Mouse (Mus musculus) liver, embryonic 11.5 days (tissue): ENCODE results near the gene Kif5c. TPM values are rescaled to one million over a fixed set of nuclear protein-coding genes. Genes with fewer than 3 reads are reported as not detected.

Experiments used
- ATAC-seq: fragments of 200-750 bp; cut with Nextera tagmentation; replicated peaks from 2 replicates; pipeline ENCODE4 v1.8.0; 2017; ENCODE audit warnings: moderate number of reproducible peaks, mild to moderate bottlenecking, moderate TSS enrichment, moderate library complexity; ENCODE audit not compliant: low FRiP score
- DNase-seq: peaks from one replicate; pipeline ENCODE4 v3.0.0-alpha.2; 2017; ENCODE audit warnings: low spot score
- H3K27ac ChIP-seq: fragments of 300-500 bp; sonication (generic); 2 replicates; pipeline ENCODE4 v1.5.1; 2014; ENCODE audit warnings: mild to moderate bottlenecking, low read depth, low read length, control low read depth
- H3K27me3 ChIP-seq: fragments of 300-500 bp; sonication (generic); replicated peaks from 2 replicates; pipeline ENCODE4 v1.6.1; 2014; ENCODE audit warnings: low read length, mixed read lengths; ENCODE audit not compliant: control insufficient read depth, insufficient read depth
- H3K36me3 ChIP-seq: fragments of 300-500 bp; sonication (generic); 2 replicates; pipeline ENCODE4 v1.6.1; 2014; ENCODE audit warnings: mild to moderate bottlenecking, low read length, moderate library complexity, mixed read lengths; ENCODE audit not compliant: control insufficient read depth, insufficient read depth
- H3K4me1 ChIP-seq: fragments of 300-500 bp; sonication (generic); replicated peaks from 2 replicates; pipeline ENCODE4 v1.6.1; 2014; ENCODE audit warnings: low read length, mixed read lengths; ENCODE audit not compliant: control insufficient read depth, insufficient read depth
- H3K4me2 ChIP-seq: fragments of 300-500 bp; sonication (generic); 2 replicates; pipeline ENCODE4 v1.6.1; 2014; ENCODE audit warnings: mild to moderate bottlenecking, control low read depth, moderate library complexity
- H3K4me3 ChIP-seq: fragments of 300-500 bp; sonication (generic); 2 replicates; pipeline ENCODE4 v1.5.1; 2014; ENCODE audit warnings: low read depth, low read length, control low read depth
- H3K9ac ChIP-seq: fragments of 300-500 bp; sonication (generic); 2 replicates; pipeline ENCODE4 v1.6.1; 2014; ENCODE audit warnings: low read depth, low read length, control low read depth
- H3K9me3 ChIP-seq: fragments of 300-500 bp; sonication (generic); 2 replicates; pipeline ENCODE4 v1.6.1; 2016; ENCODE audit warnings: low read length, inconsistent platforms, mixed read lengths; ENCODE audit not compliant: control insufficient read depth
- WGBS: fragments of 180-500 bp; shearing (Covaris S2); extraction: QIAGEN DNeasy Blood & Tissue Kit; methylation state at CpG from one replicate; pipeline ENCODE4 v1.1.7; 2014; 5-methylcytosine and 5-hydroxymethylcytosine counted together
- polyA plus RNA-seq: library from polyadenylated mRNA; unstranded; fragments of >200 nt; fragmentation: Nextera tagmentation; extraction: Ambion mirVana; gene quantifications from 2 replicates; pipeline ENCODE4 v1.2.1, GENCODE M21; 2014

The Kif5c gene
- polyA plus RNA-seq, 1 experiment from 2014 or later: 0.78 TPM

DNA sequence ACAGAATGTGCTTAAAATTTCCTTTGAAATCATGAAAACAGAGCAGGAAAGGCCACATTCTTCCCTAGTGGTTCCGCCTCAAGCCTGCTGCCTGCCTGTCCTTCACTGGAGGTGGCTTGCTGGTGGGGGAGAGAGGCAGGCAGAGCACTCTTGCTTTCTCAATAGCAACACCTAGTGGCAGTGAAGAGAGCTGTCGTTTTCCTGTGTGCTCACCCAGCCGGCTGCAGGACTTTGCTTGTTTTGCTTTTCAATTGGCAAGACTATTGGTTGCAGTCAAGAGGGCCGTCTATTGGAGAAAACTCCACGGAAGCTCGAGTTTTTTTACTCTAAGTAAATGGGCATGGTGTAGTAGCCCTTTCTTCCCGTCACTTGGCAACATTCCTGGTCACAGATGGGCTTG is 108.1 kb downstream of the Kif5c start:
- no peaks in the 10 kb centered on the region for H3K27me3 ChIP-seq
- H3K36me3 ChIP-seq: no peaks in the 10 kb centered on the region
- ATAC-seq (no peak; the same call in 1 of the 2 replicates), DNase-seq (no peak)
- H3K4me1 ChIP-seq: peaks cover 14% of the 10 kb centered on the region
- no peaks in the 10 kb centered on the region for H3K9me3 ChIP-seq
- H3K4me3 ChIP-seq: no peak overlapping the region
- no peak overlapping the region for H3K4me2 ChIP-seq
- H3K27ac ChIP-seq: no peak overlapping the region
- H3K9ac ChIP-seq: no peak overlapping the region
- 22% methylated on average over 7 of the region's 7 CpGs for WGBS

GRCm38 (mm10) chr2:49727686-49728085 is 108.6 kb downstream of the Kif5c start:
- H3K36me3 ChIP-seq: no peaks in the 10 kb centered on the region
- no peaks in the 10 kb centered on the region for H3K9me3 ChIP-seq
- peaks cover 14% of the 10 kb centered on the region for H3K4me1 ChIP-seq
- H3K4me2 ChIP-seq: no peak overlapping the region
- DNase-seq (no peak), ATAC-seq (no peak)
- H3K27ac ChIP-seq: no peak overlapping the region
- H3K27me3 ChIP-seq: no peaks in the 10 kb centered on the region
- H3K9ac ChIP-seq: no peak overlapping the region
- H3K4me3 ChIP-seq: no peak overlapping the region
- WGBS: 76% methylated on average over 4 of the region's 4 CpGs

DNA sequence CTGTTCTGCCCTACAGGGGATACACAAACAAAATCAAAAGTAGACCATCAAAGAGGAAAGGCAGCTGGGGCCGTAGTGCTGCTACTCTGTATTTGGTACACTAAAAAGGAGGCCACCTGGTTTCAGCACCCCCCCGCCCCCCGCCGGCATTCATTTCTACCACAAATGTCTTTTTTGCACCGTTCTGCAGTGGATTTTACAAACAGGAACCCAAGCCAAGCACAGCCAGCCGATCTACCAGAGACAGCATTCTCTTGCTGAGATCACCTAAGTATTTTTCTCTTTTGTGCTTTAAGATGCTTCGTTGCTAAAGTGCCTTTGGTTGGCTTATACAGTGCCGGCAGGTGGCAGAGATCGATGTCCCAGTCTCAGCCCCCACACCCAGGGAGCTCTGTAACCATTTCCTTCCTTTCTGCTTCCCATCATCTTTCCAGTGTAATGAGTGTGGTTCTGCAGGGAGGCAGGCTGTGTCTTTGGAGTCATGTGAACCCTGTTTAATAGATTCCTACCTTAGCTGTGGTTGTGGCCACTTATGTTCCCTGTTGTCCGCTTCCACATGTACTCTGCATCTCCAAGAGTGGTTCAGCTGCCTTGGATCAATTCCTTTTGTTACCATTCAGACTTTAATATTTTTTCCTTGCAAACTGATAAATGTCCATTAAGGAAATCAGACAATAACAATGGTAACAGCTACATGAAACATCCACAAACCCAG is 110.0 kb downstream of the Kif5c start:
- DNase-seq (no peak), ATAC-seq (no peak)
- Histone ChIP-seq H3K4me1 (peaks cover 15% of the 10 kb centered on the region), H3K27ac (no peak overlapping the region), H3K4me2 (no peak overlapping the region; the same call in 1 of the 2 replicates), H3K9ac (no peak overlapping the region), H3K4me3 (no peak overlapping the region), H3K9me3 (no peaks in the 10 kb centered on the region), H3K27me3 (no peaks in the 10 kb centered on the region), H3K36me3 (no peaks in the 10 kb centered on the region)
- WGBS: 85% methylated on average over 10 of the region's 10 CpGs

DNA sequence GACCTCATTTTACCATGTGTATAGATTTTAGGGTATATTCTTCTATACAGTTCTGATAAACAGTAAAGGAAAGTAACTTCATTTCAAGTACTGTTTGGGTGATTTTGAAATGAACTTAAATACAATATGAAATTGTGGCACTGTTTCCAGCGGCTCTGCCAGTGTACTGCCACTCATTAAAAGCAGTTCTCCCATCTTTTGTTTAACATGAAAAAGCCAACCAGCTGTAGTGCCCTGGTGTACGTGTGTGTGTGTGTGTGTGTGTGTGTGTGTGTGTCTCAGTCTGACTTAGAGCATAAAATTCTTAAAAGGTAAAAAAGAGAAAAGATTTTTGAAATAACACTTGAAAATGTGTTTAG is 110.5 kb downstream of the Kif5c start:
- H3K4me2 ChIP-seq: peak overlapping the region; percentile 62
- ATAC-seq (no peak), DNase-seq (no peak)
- peaks cover 16% of the 10 kb centered on the region for H3K4me1 ChIP-seq
- peak overlapping the region; percentile 43; the same call in 1 of the 2 replicates for H3K9ac ChIP-seq
- H3K4me3 ChIP-seq: peak overlapping the region; percentile 31; the same call in 1 of the 2 replicates
- H3K27ac ChIP-seq: peak overlapping the region; percentile 70
- WGBS: 72% methylated on average over 2 of the region's 2 CpGs
- H3K36me3 ChIP-seq: no peaks in the 10 kb centered on the region
- H3K9me3 ChIP-seq: no peaks in the 10 kb centered on the region
- H3K27me3 ChIP-seq: no peaks in the 10 kb centered on the region

DNA sequence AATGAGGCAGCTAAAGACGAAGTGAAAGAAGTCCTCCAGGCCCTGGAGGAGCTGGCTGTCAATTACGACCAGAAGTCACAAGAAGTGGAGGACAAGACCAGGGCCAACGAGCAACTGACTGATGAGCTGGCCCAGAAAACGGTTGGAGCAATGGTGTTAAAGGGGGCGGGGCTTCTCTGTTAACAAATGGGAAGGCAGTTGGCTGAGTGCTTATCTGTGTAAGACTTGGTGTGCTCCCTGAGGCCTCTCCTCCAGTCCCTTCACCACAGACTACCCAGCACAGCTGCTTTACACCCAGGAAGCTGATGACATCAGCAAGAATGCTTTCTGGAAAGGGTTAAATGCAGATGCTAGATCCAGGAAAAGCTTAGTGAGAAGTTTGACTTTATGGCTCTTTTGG is 111.1 kb downstream of the Kif5c start:
- Histone ChIP-seq H3K27ac (peak overlapping the region; percentile 70), H3K4me3 (peak overlapping the region; percentile 31; the same call in 1 of the 2 replicates), H3K9me3 (no peaks in the 10 kb centered on the region), H3K36me3 (no peaks in the 10 kb centered on the region), H3K4me1 (peaks cover 16% of the 10 kb centered on the region), H3K4me2 (peak overlapping the region; percentile 62), H3K9ac (0 out of 2 replicates have a peak overlapping the region, but pooled peaks have one; percentile 43), H3K27me3 (no peaks in the 10 kb centered on the region)
- peak; percentile 47 for DNase-seq
- 9% methylated on average over 5 of the region's 5 CpGs for WGBS
- peak; percentile 98 for ATAC-seq

DNA sequence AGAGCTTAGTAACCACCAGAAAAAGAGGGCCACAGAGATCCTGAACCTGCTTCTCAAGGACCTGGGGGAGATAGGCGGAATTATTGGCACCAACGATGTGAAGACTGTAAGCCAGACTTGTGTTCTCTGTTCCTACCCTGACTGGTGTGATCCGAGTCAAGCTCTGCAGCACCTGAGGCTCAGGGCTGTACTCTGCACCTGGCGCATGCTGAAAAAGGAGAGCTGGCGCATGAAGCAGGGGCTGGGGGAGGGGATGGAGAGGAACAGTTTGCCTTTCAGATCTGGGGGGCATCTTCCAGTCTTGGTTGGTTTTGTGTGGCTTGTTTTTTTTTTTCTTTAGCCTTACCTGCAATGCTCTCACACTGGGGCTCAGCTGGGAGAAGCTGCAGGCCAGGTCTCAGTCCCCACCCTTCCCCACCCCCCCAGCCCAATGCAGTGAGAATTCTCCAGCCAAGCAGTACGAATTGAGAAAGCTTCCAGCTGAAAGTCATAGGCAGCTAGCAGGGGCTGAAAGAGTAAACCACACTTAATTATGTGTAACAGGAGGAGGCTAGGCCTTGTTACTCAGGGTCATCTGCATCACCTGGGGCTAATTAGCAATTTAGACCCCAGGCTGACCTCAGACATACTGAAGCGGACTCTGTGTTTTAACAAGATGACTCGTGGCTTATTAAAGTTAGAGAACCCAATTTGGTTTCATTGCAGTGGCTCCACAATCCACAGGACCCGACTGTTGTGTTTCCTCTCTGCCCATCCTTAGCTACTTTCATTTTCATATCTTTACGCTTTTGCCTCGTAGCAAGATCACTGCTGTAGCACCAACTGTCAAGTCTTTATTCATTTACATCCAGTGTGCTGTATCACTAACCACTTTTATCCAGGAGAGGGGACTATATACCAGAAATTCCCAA is 113.9 kb downstream of the Kif5c start:
- Histone ChIP-seq H3K4me1 (peaks cover 16% of the 10 kb centered on the region), H3K36me3 (no peaks in the 10 kb centered on the region), H3K27me3 (no peaks in the 10 kb centered on the region), H3K4me3 (no peak overlapping the region), H3K9ac (no peak overlapping the region), H3K9me3 (no peaks in the 10 kb centered on the region), H3K27ac (no peak overlapping the region), H3K4me2 (no peak overlapping the region)
- WGBS: 62% methylated on average over 11 of the region's 11 CpGs
- ATAC-seq: no peak
- no peak for DNase-seq

DNA sequence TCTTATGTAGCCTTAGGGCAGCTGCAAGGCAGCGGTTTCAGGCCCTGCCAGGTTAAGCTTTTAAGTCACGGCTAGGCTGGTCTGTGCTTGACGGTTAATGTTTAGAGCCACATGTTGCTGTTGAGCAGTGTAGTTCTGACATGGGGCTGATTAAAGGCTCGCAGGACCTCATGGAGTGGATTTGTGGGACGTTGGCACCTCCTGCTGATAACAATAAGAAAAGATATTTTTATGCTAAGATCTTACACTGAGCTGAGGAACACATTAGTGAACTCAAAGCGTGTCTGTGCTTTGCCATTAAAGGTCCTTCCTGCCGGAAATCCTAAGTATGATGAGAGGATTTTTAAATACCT is 114.5 kb downstream of the Kif5c start:
- Histone ChIP-seq H3K27me3 (no peaks in the 10 kb centered on the region), H3K27ac (no peak overlapping the region), H3K9ac (no peak overlapping the region), H3K4me1 (peaks cover 16% of the 10 kb centered on the region), H3K4me2 (no peak overlapping the region), H3K36me3 (no peaks in the 10 kb centered on the region), H3K4me3 (no peak overlapping the region), H3K9me3 (no peaks in the 10 kb centered on the region)
- WGBS: 57% methylated on average over 7 of the region's 7 CpGs
- no peak for DNase-seq
- ATAC-seq: no peak

GRCm38 (mm10) chr2:49734013-49734780 is 115.1 kb downstream of the Kif5c start:
- no peak overlapping the region for H3K4me3 ChIP-seq
- DNase-seq (no peak), ATAC-seq (no peak)
- no peak overlapping the region for H3K27ac ChIP-seq
- no peak overlapping the region for H3K9ac ChIP-seq
- H3K9me3 ChIP-seq: no peaks in the 10 kb centered on the region
- H3K4me1 ChIP-seq: peaks cover 16% of the 10 kb centered on the region
- WGBS: 53% methylated on average over 7 of the region's 7 CpGs
- no peaks in the 10 kb centered on the region for H3K27me3 ChIP-seq
- no peak overlapping the region for H3K4me2 ChIP-seq
- H3K36me3 ChIP-seq: no peaks in the 10 kb centered on the region
